Mouse (Mus musculus) heart, adult 2 months (tissue): ENCODE results near the gene Fndc3b.

Experiments
- CTCF ChIP-seq: fragments of 200-600 bp; IDR thresholded peaks from 2 replicates; pipeline ENCODE4 v1.8.1; 2022; ENCODE audit warnings: antibody characterized with exemption, mild to moderate bottlenecking, moderate library complexity
- POLR2A ChIP-seq: fragments of 200-500 bp; IDR thresholded peaks from 2 replicates; pipeline ENCODE4 v1.6.1; 2011; ENCODE audit warnings: mild to moderate bottlenecking, low read depth, low read length, control low read depth; ENCODE audit not compliant: insufficient read depth

DNA sequence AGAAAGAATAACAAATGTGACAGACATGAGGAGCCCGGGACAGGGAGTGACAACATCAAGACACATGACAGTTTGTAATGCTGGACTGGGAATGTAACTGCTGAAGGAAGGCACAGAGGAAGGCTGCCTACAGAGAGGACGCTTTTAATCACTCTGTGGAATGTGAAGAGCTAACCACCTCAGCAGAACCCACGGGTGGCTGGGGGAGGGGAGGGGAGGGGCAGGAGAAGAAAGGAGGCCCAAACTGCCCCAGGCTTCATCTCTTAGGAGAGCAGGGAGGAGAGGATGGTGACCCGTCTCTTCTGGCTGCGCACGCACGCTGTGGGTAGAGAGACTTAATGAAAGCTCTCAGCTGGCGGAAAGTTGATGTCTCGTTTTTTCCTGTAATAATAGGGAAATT is 25.1 kb upstream of the Fndc3b start:
- TF ChIP-seq CTCF (no peak), POLR2A (no peak)
